ENCODE assay signal across 8 mouse cellular contexts in genomic region chrX:159626907-159627587, GRCm38 (mm10). TPM values are rescaled to one million over a fixed set of nuclear protein-coding genes. Genes with fewer than 3 reads are reported as not detected.
DNase-seq lines count a peak whose midpoint lies in the region; ATAC-seq and TF ChIP-seq lines count a peak whose summit lies in the region.

Gene Sh3kbp1, plus strand, starts transcription at chrX:159627272.

- intact Hi-C loops in heart, postnatal 25 days (cut with DNase I): loop anchor here (1.0 to 10.0 kb wide), 5 partner anchors 122 to 488 kb away; no protein-coding TSS in a partner anchor

- H3K4me3 ChIP-seq in G1E (ENCODE audit: low read depth, low read length): peak within 1 kb of the TSS; percentile 79
- H3K4me3 ChIP-seq in cerebellum, adult 2 months (replicated peaks; ENCODE audit: insufficient read depth, low read depth, low read length): peak within 1 kb of the TSS; percentile 58
- H3K4me3 ChIP-seq in forebrain, postnatal 0 days (ENCODE audit: low read depth, low read length): peak within 1 kb of the TSS; percentile 53
- H3K4me3 ChIP-seq in lung, adult 2 months (replicated peaks; ENCODE audit: extremely low read depth, low read depth, low read length): peak within 1 kb of the TSS; percentile 75
- H3K4me3 ChIP-seq in neural tube, embryonic 15.5 days (replicated peaks): peak within 1 kb of the TSS; percentile 61
- H3K4me3 ChIP-seq in thymus, adult 2 months (ENCODE audit: control insufficient read depth, insufficient read depth, low read length): peak within 1 kb of the TSS; percentile 90

- peaks cover 28% of the 10 kb centered on the region for H3K4me1 ChIP-seq in G1E (ENCODE audit: insufficient read depth, low read depth, low read length)
- H3K4me1 ChIP-seq in cerebellum, adult 2 months (ENCODE audit: control insufficient read depth, insufficient read depth, low read length): no peaks in the 10 kb centered on the region
- H3K4me1 ChIP-seq in forebrain, postnatal 0 days (ENCODE audit: insufficient read depth): no peaks in the 10 kb centered on the region
- peaks cover 4% of the 10 kb centered on the region for H3K4me1 ChIP-seq in lung, adult 2 months (ENCODE audit: control insufficient read depth, insufficient read depth, low read length)
- H3K4me1 ChIP-seq in neural tube, embryonic 15.5 days: peaks cover 12% of the 10 kb centered on the region; the same call in 1 of the 2 replicates
- peaks cover 9% of the 10 kb centered on the region for H3K4me1 ChIP-seq in thymus, adult 2 months (replicated peaks; ENCODE audit: control insufficient read depth, insufficient read depth, low read length)

- no peak for TF ChIP-seq POLR2A in cerebellum, adult 2 months (IDR thresholded peaks at IDR 0.05; ENCODE audit: borderline replicate concordance, insufficient read depth, low read length)
- no peak for TF ChIP-seq POLR2A in lung, adult 2 months (IDR thresholded peaks at IDR 0.05; ENCODE audit: borderline replicate concordance, extremely low read depth, low read depth, low read length)
- TF ChIP-seq POLR2A in thymus, adult 2 months (IDR thresholded peaks at IDR 0.05; ENCODE audit: control insufficient read depth, extremely low read depth, insufficient read depth, low read length, poor library complexity): no peak

- H3K4me2 ChIP-seq in forebrain, postnatal 0 days (ENCODE audit: low read depth): peak within 1 kb of the TSS; percentile 59
- H3K4me2 ChIP-seq in neural tube, embryonic 15.5 days: peak within 1 kb of the TSS; percentile 67

- ATAC-seq in G1E (ENCODE audit: extremely low read depth, insufficient number of reproducible peaks, low FRiP score, poor library complexity, severe bottlenecking): peak; percentile 23; the same call in 1 of the 2 replicates
- ATAC-seq in forebrain, postnatal 0 days: peak; percentile 84
- peak; percentile 86 for ATAC-seq in neural tube, embryonic 15.5 days (ENCODE audit: low FRiP score)

- H3K27me3 ChIP-seq in G1E (ENCODE audit: insufficient read depth, low read length): 0 out of 2 replicates have a peak, but pooled peaks cover 3% of the 10 kb centered on the region
- H3K27me3 ChIP-seq in cerebellum, adult 2 months (ENCODE audit: control insufficient read depth, insufficient read depth, low read length): no peaks in the 10 kb centered on the region
- H3K27me3 ChIP-seq in forebrain, postnatal 0 days (ENCODE audit: insufficient read depth, low read length): no peaks in the 10 kb centered on the region; the same call in 1 of the 2 replicates
- no peaks in the 10 kb centered on the region for H3K27me3 ChIP-seq in neural tube, embryonic 15.5 days (replicated peaks)
- H3K27me3 ChIP-seq in thymus, adult 2 months (ENCODE audit: control insufficient read depth, insufficient read depth, low read length): no peaks in the 10 kb centered on the region

- peak; percentile 48 for DNase-seq in G1E (ENCODE audit: low spot score)
- peak; percentile 43 to 52 for DNase-seq in cerebellum, adult 2 months
- peak; percentile 73 for DNase-seq in forebrain, postnatal 0 days
- peak; percentile 43 for DNase-seq in heart, postnatal 25 days (ENCODE audit: low spot score)
- DNase-seq in layer of hippocampus, adult 18-20 months (ENCODE audit: low spot score in 2 of 2): peak; percentile 9 to 48
- DNase-seq in lung, adult 2 months: peak; percentile 51
- peak; percentile 63 for DNase-seq in thymus, adult 2 months

- peak within 1 kb of the TSS; percentile 60 for H3K9ac ChIP-seq in forebrain, postnatal 0 days
- peak within 1 kb of the TSS; percentile 65 for H3K9ac ChIP-seq in neural tube, embryonic 15.5 days (replicated peaks)

- TF ChIP-seq CTCF in G1E (IDR thresholded peaks at IDR 0.05; ENCODE audit: low read depth, low read length): no peak
- no peak for TF ChIP-seq CTCF in cerebellum, adult 2 months (IDR thresholded peaks at IDR 0.05; ENCODE audit: borderline replicate concordance, insufficient read depth, low read depth, low read length)
- peak; percentile 45 for TF ChIP-seq CTCF in forebrain, postnatal 0 days (IDR thresholded peaks at IDR 0.05; ENCODE audit: low read depth)
- TF ChIP-seq CTCF in lung, adult 2 months (IDR thresholded peaks at IDR 0.05; ENCODE audit: insufficient read depth, low read length): no peak
- 0 out of 2 replicates have a peak, but pooled peaks have one; percentile 31 for TF ChIP-seq CTCF in thymus, adult 2 months (IDR thresholded peaks at IDR 0.05; ENCODE audit: borderline replicate concordance, control insufficient read depth, extremely low read depth, insufficient read depth, low read length, poor library complexity)

- H3K36me3 ChIP-seq in G1E (replicated peaks): peaks cover 18% of the 10 kb centered on the region
- no peaks in the 10 kb centered on the region for H3K36me3 ChIP-seq in forebrain, postnatal 0 days (ENCODE audit: insufficient read depth)
- no peaks in the 10 kb centered on the region for H3K36me3 ChIP-seq in neural tube, embryonic 15.5 days
- H3K36me3 ChIP-seq in thymus, adult 2 months (ENCODE audit: control insufficient read depth, insufficient read depth, low read length): peaks cover 3% of the 10 kb centered on the region; the same call in 1 of the 2 replicates

- no peak within 1 kb of the TSS for H3K27ac ChIP-seq in cerebellum, adult 2 months (ENCODE audit: insufficient read depth, low read length)
- H3K27ac ChIP-seq in forebrain, postnatal 0 days (ENCODE audit: low read depth, low read length): peak within 1 kb of the TSS; percentile 70
- peak within 1 kb of the TSS; percentile 83 for H3K27ac ChIP-seq in neural tube, embryonic 15.5 days (replicated peaks)
- H3K27ac ChIP-seq in thymus, adult 2 months (ENCODE audit: control insufficient read depth, insufficient read depth, low read length): peak within 1 kb of the TSS; percentile 61

- 6% methylated on average over 39 of the region's 60 CpGs for WGBS in cerebellum, adult 2 months
- 34% methylated on average over 60 of the region's 60 CpGs for WGBS in forebrain, postnatal 0 days
- WGBS in lung, adult 2 months: 24% methylated on average over 58 of the region's 60 CpGs
- 17% methylated on average over 51 of the region's 60 CpGs for WGBS in neural tube, embryonic 15.5 days
- WGBS in thymus, adult 2 months: 3% methylated on average over 53 of the region's 60 CpGs

- no peaks in the 10 kb centered on the region for H3K9me3 ChIP-seq in G1E (replicated peaks)
- no peaks in the 10 kb centered on the region for H3K9me3 ChIP-seq in forebrain, postnatal 0 days (ENCODE audit: low read length)
- no peaks in the 10 kb centered on the region for H3K9me3 ChIP-seq in neural tube, embryonic 15.5 days (replicated peaks)

RNA-seq across cellular contexts. Expression of gene Sh3kbp1, which starts in this region (rescaled TPM):
- total RNA-seq in G1E (2014; fragmentation: Nextera tagmentation) (231 and 267 TPM in 2 replicates), G1E (2017) (194 and 242 TPM in 2 replicates)
- polyA plus RNA-seq in G1E (2012): 13.3 and 13.6 TPM in 2 replicates
- 16.3 and 18.0 TPM in 2 replicates for polyA plus RNA-seq in cerebellum, adult 2 months (2012; rRNA removed)
- total RNA-seq in forebrain, postnatal 0 days (2014; rRNA removed): 52.8 and 58.8 TPM in 2 replicates
- 35.0 and 46.7 TPM in 2 replicates for polyA plus RNA-seq in forebrain, postnatal 0 days (2015; fragmentation: Nextera tagmentation; extraction: Ambion mirVana)
- total RNA-seq in heart, postnatal 25 days (2021): 100 to 1,000 TPM; 143 to 148 TPM
- total RNA-seq in layer of hippocampus, adult 18-20 months (2021): 10 to 100 TPM; 35.9 to 37.9 TPM
- 12.2 and 16.5 TPM in 2 replicates for polyA plus RNA-seq in lung, adult 2 months (2012; rRNA removed)
- 46.2 and 54.8 TPM in 2 replicates for polyA plus RNA-seq in neural tube, embryonic 15.5 days (2015; fragmentation: Nextera tagmentation; extraction: Ambion mirVana)
- polyA plus RNA-seq in thymus, adult 2 months (2012; rRNA removed): 110 and 114 TPM in 2 replicates

Comparison
In these comparisons a context has a peak if more than half of its experiments do, and no peak if none do; other contexts are left out.
1. ATAC-seq: peak in every context shown above with its lines; median percentile 86 in neural tube, embryonic 15.5 days; 84 in forebrain, postnatal 0 days; 23 in G1E.
2. CTCF ChIP-seq: peak in forebrain, postnatal 0 days (single experiment) and thymus, adult 2 months (single experiment); none in G1E (single experiment), cerebellum, adult 2 months (single experiment) and lung, adult 2 months (single experiment).
3. Peak in every context shown above with its lines, with median percentiles within 50 percentile points of each other: DNase-seq and H3K4me3 ChIP-seq.